Mouse (Mus musculus) Muller cell, postnatal 12 days (primary cell): ENCODE results near the gene Rnf214.

Source experiments
- DNase-seq: peaks from one replicate; pipeline ENCODE4 v3.0.0-alpha.2; 2015; ENCODE audit errors: inconsistent ontology term

Gene Rnf214

GRCm38 (mm10) chr9:45906355-45907077 is at the start of gene Rnf214, which contains the start of gene Pcsk7:
TSS of gene Rnf214 (minus strand) at chr9:45906911.
TSS of gene Pcsk7 (plus strand) at chr9:45906497.
- peak; percentile 93 for DNase-seq

GRCm38 (mm10) chr9:45955107-45955963 is 48.6 kb upstream of the Rnf214 start, which contains the start of gene Sidt2:
TSS of gene Sidt2 (minus strand) at chr9:45955258.
- peak; percentile 87 for DNase-seq

- DNase-seq = peak; percentile 76
Measured at GRCm38 (mm10) chr9:45954294-45955106, 47.8 kb upstream of the Rnf214 start.

- DNase-seq = no peak
Measured at GRCm38 (mm10) chr9:45953511-45954293, 47.0 kb upstream of the Rnf214 start.

- DNase-seq = no peak
Measured at GRCm38 (mm10) chr9:45952890-45953289, 46.2 kb upstream of the Rnf214 start.

GRCm38 (mm10) chr9:45952057-45952456 is 45.3 kb upstream of the Rnf214 start:
- DNase-seq = no peak

- DNase-seq = no peak
Measured at GRCm38 (mm10) chr9:45946872-45947183, 40.1 kb upstream of the Rnf214 start.

GRCm38 (mm10) chr9:45946182-45946871 is 39.6 kb upstream of the Rnf214 start:
- no peak for DNase-seq

- no peak for DNase-seq
Measured at GRCm38 (mm10) chr9:45945721-45946120, 39.0 kb upstream of the Rnf214 start.

- DNase-seq = no peak
Measured at GRCm38 (mm10) chr9:45944506-45945400, 38.0 kb upstream of the Rnf214 start.

- no peak for DNase-seq
Measured at GRCm38 (mm10) chr9:45943628-45944505, 37.2 kb upstream of the Rnf214 start.

- DNase-seq = no peak
Measured at GRCm38 (mm10) chr9:45942916-45943315, 36.2 kb upstream of the Rnf214 start.

- DNase-seq = no peak
Measured at GRCm38 (mm10) chr9:45942464-45942863, 35.8 kb upstream of the Rnf214 start.

- DNase-seq = no peak
Measured at GRCm38 (mm10) chr9:45941329-45941888, 34.7 kb upstream of the Rnf214 start.

- no peak for DNase-seq
Measured at GRCm38 (mm10) chr9:45939794-45940193, 33.1 kb upstream of the Rnf214 start.

GRCm38 (mm10) chr9:45938952-45939637 is 32.4 kb upstream of the Rnf214 start:
- DNase-seq = no peak

GRCm38 (mm10) chr9:45938088-45938487 is 31.4 kb upstream of the Rnf214 start:
- no peak for DNase-seq

- peak; percentile 73 for DNase-seq
Measured at GRCm38 (mm10) chr9:45936883-45937282, 30.2 kb upstream of the Rnf214 start.
